Mouse (Mus musculus) layer of hippocampus, adult 9-10 months (tissue): Measurements from ENCODE around the gene Fer1l5.

Experiments
- DNase-seq: peaks from one replicate; pipeline ENCODE4 v3.0.0; 2022; ENCODE audit warnings: low spot score

Gene Fer1l5

GRCm38 (mm10) chr1:36371934-36372845 lies at the start of gene Fer1l5:
Gene Fer1l5 (plus strand): TSS chr1:36372291.
- DNase-seq: no peak

DNA sequence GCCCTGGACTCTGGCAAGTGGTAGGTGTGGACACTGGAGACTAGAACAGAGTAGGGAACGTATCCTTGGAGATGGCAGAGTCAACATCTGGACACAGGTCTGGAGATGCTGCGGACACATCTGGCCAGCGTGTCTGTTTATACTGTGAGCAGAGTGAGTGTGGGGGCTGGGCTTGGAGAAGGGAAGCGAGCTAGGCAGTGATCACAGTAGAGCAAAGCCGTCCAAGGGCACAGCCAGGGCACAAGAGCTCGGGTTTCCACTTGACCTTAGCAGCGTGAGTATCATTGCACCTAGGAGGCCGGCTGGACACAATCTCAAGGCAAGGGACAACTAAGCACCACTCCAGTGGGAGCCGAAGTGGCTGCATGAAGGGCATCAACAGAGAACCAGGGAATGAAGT lies 49.0 kb upstream of the Fer1l5 start:
- no peak for DNase-seq

GRCm38 (mm10) chr1:36323746-36324448 lies 48.2 kb upstream of the Fer1l5 start:
- DNase-seq: no peak

GRCm38 (mm10) chr1:36325900-36326321 lies 46.2 kb upstream of the Fer1l5 start:
- DNase-seq: no peak

DNA sequence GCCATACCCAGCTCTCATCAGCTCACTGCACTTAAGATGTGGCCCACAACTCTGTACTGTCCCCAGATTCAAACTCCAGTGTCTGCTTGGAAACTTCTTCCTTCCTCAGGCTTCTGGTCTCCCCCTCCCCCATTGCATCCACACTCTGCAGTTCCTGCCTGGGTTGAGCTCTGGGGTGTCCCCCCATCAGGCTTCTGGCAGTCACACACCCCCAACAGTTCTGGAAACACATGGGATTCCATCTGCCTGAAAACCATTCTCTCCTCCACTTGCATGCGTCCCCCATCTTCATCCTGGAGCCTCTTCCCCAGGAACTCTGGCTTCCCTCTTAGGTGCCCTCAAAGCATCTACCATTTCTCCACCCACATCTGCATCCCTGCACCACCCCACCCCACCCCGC lies 45.3 kb upstream of the Fer1l5 start:
- no peak for DNase-seq

- DNase-seq: no peak
Observed at GRCm38 (mm10) chr1:36331743-36332142, 40.3 kb upstream of the Fer1l5 start.

DNA sequence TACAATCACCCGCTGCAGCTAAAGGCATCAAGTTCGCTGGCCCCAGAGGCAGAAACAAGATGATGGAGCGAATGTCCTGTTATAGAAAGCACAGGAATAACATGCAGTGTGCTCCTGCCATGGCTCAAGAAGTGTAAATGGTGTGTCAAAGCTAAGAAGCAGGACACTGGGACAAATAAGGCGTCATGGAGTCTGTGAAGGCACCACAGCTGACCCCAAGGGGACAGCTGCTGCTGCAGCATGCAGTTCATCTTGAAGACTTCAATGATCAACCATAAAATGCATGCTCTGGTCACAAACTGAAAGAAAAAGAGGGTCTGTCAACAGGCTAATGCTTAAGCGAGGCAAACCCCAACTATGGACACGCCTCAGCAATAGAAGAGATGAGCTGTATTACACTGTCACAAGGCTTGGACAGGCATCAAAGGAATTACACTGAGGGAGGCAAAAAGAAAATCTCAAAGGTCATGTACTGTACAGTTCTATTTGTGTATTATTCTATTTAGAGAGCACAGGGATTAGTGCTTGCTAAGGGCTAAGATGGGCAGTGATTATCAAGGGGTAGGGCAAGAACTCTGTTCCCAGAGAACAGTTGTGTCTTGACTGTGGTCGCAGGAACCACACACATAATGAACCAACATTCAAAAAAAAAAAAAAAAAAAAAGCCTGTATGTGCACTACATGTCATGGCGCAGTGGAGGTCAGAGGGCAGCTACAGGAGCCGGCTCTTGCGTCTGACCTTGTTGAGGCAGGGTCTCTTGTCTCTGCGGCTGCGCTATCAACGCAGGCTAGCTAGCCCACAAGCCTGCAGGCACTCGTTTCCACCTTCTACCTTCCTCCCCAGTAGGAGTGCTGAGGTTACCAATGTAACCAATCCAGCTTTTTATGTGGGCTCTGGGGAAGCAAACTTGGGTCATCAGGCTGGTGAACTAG lies 38.9 kb upstream of the Fer1l5 start:
- DNase-seq: no peak

GRCm38 (mm10) chr1:36342547-36342946 lies 29.5 kb upstream of the Fer1l5 start:
- DNase-seq: no peak

DNA sequence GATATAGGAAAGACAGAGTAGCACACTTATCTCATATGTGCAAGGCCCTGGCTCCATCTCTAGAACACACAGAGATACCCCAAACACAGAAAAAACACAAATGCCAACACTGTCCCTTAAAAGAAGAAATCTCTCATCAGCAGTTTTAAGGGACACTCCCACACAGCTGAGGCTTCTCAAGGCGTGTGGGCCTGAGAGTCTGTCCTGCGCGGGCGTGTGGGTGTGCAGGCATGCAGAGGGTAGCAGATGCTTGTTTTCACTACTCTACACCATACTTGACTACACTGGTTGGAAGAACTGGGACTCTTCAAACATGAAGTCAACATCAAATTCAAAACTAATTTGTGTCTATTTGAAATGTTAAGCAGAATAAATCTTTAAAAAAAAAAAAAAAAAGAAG lies 19.7 kb upstream of the Fer1l5 start:
- no peak for DNase-seq

DNA sequence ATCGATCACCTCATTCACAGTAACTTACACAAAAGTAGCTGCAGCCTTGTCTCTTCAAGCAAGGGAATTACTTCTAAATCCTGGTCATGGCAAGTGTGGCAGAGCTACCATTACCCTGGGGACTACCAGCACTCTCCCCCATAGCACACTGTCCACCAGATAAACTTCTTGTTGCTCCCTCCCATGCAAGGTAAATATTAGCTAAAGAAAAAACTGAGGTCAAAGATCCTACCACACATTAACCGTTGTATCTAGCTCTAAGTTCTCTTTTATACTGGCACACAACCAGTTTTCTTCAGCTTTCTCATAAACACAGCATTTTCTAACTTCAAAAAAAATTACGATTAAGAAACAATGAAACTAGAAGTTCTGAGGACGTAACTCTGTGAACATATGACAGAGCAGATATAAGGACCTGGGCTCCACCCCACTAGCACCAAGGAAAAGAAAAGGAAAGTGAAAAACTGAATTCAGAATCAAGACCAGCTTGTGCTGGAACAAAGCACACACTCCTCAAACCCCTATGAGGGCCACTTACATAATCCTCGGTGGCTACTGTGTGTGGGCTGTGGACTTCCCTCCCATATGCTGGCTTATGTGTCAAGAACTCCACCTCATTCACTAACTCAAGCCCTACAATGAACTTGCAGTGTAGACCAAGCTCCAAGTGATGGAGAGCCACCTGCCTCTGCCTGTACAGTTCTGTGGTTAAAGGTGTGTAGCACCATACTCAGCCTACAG lies 15.0 kb upstream of the Fer1l5 start:
- DNase-seq: no peak

GRCm38 (mm10) chr1:36367698-36368097 lies 4.4 kb upstream of the Fer1l5 start:
- no peak for DNase-seq

DNA sequence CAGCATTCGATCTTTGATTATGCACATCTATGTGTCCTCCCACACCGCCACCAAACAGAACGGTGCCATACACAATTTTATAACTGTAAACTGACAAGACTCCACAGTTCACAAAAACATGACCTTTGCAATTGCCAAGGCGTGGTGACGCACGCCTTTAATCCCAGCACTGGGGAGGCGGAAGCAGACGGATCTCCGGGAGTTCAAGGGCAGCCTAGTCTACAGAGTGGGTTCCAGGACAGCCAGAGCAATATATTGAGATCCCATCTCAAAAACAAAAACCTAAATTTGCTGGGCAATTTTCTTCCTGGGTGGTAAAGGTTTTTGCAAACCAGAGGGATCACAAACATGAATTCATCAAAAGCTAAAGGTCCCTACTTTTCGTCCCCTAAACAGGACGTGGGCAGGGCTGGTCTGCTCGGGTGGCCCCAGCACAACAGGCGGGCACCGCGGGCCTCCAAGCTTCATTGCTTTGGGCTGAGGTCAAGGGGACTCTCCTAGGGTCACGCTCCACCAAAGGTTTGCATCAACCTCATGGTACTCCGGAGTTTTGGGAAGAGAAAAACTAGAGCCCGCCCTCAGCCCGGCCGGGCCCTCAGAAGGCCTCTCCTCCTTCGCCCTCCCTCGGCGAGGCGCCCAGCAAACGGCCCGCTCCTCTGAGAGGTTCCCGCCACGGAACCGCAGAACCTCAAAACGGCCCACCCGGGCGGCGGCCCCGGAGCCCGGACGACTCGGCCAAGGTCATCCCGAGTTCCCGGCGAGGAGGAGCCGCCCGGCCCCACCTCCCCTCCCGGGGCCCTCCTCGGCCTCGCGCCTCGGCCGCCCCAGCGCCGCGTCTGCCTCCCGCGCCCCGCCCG lies 3.8 kb upstream of the Fer1l5 start:
- no peak for DNase-seq

- DNase-seq: peak; percentile 60
Observed at GRCm38 (mm10) chr1:36368969-36369645, 3.0 kb upstream of the Fer1l5 start, which contains the start of gene Kansl3. Gene Kansl3 (minus strand): TSS chr1:36369181.

GRCm38 (mm10) chr1:36370918-36371317 lies 1.2 kb upstream of the Fer1l5 start:
- no peak for DNase-seq

DNA sequence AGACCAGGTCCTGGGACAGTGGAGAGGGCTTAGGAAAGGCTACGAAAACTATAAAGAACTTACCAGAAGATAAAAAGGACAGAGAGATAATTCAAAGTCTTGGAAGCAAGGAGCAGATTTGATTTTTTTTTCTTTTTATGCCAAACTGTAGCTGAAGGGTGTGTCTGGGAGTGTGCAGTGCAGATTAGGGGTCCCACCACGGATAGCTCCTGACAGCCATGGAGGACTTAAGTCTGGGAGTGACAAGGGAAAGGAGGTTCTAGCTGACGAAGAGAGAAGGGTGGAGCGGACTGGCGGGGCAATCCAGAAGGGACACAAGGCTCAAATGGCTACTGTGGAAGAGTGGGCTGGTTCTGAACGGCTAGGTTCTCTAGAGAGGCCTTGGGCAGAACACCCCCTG lies 6.8 kb downstream of the Fer1l5 start:
- DNase-seq: no peak

GRCm38 (mm10) chr1:36379582-36379981 lies 7.5 kb downstream of the Fer1l5 start:
- DNase-seq: no peak

GRCm38 (mm10) chr1:36397041-36397440 lies 24.9 kb downstream of the Fer1l5 start:
- DNase-seq: no peak

- DNase-seq: no peak
Observed at GRCm38 (mm10) chr1:36401509-36401908, 29.4 kb downstream of the Fer1l5 start.

- DNase-seq: no peak
Observed at GRCm38 (mm10) chr1:36404531-36404930, 32.4 kb downstream of the Fer1l5 start.

GRCm38 (mm10) chr1:36429511-36429910 lies 57.4 kb downstream of the Fer1l5 start:
- DNase-seq: no peak
